Mouse (Mus musculus) right cerebral cortex, postnatal 25 days (tissue): Measurements from ENCODE around the gene Fam25c.
"Not testable (repeated sequence)": the region's sequence is repeated elsewhere in the genome, so short reads cannot be mapped to it uniquely, and the experiment has no call there.

Experiments used
- DNase-seq: peaks from one replicate; pipeline ENCODE4 v3.0.0; 2022

Fam25c gene

GRCm38 (mm10) chr14:34326606-34327005, 28.6 kb downstream of the Fam25c start:
- DNase-seq, result no peak

DNA sequence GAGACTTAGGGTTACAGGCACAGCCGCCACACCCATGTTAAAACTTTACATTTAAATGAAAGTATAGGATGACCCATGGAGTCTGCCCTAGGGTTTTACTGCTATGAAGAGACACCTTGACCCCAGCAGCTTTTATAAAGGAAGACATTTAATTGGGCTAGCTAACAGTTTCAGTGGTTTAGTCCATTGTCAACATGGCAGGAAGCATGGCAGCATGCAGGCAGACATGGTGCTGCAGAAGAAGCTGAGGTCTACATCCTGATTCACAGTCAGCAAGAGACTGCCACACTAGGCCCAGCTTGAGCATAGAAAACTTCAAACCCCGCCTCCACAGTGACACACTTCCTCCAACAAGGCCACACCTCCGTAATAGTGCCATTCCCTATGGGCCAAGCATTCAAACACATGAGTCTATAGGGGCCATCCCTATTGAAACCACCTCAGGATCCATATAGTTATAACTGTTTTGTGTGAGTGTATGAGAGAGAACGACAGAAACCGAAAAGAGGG, 31.6 kb downstream of the Fam25c start:
- no peak for DNase-seq

DNA sequence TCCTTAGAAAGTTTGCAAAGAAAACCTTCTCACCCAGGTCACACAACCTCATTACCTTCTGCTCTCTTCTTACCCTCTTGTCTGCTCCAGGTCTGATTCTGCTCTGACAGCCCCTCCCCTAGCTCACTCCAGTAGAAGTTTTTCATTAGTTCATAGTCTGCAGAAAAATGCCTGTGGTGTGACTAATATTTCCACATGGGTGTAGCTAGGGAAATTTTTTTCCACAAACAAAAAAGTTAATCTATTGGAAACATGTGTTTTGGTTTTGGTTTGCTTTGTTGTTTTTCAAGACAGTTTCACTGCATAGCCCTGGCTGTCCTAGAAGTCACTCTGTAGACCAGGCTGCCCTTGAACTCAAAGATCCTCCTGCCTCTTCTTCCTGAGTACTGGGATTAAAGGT, 37.1 kb downstream of the Fam25c start:
- DNase-seq, result no peak

- no peak for DNase-seq
These were observed 37.8 kb downstream of the Fam25c start for GRCm38 (mm10) chr14:34317431-34317830.

- DNase-seq, result no peak
These were observed 38.9 kb downstream of the Fam25c start for GRCm38 (mm10) chr14:34316346-34316745.

GRCm38 (mm10) chr14:34314796-34315195, 40.4 kb downstream of the Fam25c start:
- DNase-seq, result no peak

DNA sequence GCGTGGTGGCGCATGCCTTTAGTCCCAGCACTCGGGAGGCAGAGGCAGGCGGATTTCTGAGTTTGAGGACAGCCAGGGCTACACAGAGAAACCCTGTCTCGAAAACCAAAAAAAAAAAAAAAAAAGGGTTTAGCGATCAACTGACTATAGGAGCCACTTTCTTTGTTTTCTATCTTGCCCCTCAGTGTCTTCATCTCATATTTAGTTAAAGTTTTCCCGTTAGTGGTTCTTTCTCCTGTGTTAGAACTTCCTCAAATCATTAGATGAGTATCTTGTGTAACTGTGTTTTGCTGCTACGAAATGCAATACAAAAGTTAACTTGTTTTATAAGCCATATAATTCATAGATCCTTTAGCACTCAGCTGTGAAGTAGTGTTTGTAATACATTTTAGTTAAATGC, 40.9 kb downstream of the Fam25c start:
- DNase-seq, result not testable (repeated sequence)

DNA sequence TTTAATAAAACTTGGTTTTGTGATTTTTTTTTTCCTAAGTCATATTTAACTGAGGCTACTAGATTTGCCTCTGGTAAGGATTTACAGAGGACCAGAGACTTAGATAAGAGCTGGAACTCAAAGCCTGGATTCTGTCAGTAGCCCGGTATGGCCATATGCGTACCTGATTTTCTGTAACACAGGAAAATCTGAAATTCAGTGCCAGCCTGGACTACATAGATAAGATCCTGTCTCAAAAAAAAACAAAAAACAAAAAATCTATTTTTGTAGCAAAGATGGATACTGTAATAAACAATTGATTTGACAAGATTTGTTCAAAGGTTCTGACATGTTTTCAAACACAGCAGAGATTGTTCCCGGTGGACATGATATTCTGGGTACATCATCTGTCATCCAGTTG, 41.6 kb downstream of the Fam25c start:
- no peak for DNase-seq

- DNase-seq, result no peak
These were observed 42.7 kb downstream of the Fam25c start for GRCm38 (mm10) chr14:34312339-34313048.

DNA sequence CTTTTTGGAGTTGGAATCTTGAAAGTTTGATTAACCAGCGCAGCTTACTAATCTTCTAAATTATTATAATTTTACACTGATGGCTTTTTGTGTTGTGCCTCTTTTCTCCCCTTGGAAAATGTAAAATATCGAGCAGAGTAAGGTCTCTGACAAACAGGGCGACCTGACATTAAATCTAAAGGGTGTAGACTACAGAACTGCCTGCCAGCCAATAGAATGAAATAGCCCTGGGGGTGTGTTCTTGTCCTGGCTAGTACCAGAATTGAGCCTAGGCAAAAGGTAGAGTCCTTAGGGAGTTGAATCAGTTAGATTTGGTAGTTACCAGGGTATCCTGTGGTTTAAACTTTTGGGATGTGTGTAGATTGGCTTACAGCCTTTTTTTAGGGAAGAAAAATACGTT, 43.5 kb downstream of the Fam25c start:
- no peak for DNase-seq

DNA sequence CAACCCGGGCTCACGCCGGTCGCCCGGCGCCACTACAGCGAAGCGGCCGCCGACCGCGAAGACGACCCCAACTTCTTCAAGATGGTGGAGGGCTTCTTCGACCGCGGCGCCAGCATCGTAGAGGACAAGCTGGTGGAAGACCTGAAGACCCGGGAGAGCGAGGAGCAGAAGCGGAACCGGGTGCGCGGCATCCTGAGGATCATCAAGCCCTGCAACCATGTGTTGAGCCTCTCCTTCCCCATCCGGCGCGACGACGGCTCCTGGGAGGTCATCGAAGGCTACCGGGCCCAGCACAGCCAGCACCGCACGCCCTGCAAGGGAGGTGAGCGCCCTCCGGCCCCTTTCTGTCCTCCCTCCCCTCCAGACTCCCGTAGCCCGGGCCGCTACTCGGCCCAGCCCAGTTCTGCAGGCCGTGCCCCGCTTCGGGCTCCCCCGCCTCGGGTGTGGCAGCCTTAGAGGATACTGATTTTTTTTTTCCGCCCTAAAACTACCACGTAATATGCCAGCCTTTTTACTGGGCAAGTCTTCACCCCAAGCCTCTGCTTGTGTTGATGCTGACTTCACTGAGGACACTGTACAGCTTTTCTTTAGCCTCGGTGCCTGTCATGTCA, 44.1 kb downstream of the Fam25c start:
- DNase-seq, result no peak

GRCm38 (mm10) chr14:34310234-34310965, 44.8 kb downstream of the Fam25c start, which contains the start of the genes Shld2 and Glud1:
Shld2 (minus strand) TSS chr14:34310493.
Glud1 (plus strand) TSS chr14:34310727.
- peak; percentile 93 for DNase-seq

GRCm38 (mm10) chr14:34309907-34310233, 45.4 kb downstream of the Fam25c start:
- no peak for DNase-seq

- no peak for DNase-seq
These were observed 46.0 kb downstream of the Fam25c start for GRCm38 (mm10) chr14:34309266-34309665.

- DNase-seq, result no peak
These were observed 52.0 kb downstream of the Fam25c start for GRCm38 (mm10) chr14:34303265-34303680.

- no peak for DNase-seq
These were observed 52.5 kb downstream of the Fam25c start for GRCm38 (mm10) chr14:34302681-34303242.
